Mouse (Mus musculus): ENCODE measurements around the gene Eci1.
"Not testable (repeated sequence)": the region's sequence is repeated elsewhere in the genome, so short reads cannot be mapped to it uniquely, and the experiment has no call there.

Eci1 gene

DNA sequence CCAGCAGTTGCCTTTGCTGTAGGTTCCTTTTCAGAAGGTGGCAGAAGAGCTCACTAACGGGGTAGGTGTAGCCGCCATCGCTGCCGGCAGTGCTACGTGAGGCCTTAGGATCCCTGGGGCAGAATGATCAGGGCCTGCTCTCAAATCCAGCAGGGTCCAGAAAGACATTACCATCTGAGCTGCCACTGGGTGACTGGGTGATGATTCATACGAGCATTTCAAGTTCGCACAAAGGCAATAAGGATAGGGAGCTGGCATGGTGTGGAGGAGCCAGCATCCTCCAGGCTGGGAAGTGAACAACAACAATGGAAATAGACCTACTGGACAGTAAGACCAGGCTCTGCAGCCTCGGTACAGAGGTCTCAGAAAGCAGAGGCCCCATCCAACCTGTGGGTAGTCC is 13.9 kb downstream of the Eci1 start:
- no peak for DNase-seq (ENCODE audit: low spot score in 2 of 2)

DNA sequence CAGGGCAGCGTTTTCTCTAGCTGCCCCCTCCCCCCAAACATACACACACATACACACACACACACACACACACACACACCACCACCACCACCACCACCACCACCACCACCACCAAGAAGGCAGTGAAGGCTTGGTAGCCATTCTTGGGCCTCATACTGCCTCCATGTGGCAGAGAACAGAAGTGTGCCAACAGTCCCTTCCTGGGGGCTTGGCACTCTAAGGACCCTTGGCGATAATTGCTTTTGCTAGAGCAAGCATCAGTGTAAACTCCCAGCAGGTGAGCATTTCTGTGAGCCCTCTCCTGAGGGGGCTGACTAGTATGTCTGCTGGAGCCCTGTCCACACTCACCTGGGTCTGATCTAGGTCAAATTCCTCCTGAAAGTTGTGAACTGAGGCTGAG is 14.7 kb downstream of the Eci1 start:
- DNase-seq (ENCODE audit: low spot score in 2 of 2) = no peak

DNA sequence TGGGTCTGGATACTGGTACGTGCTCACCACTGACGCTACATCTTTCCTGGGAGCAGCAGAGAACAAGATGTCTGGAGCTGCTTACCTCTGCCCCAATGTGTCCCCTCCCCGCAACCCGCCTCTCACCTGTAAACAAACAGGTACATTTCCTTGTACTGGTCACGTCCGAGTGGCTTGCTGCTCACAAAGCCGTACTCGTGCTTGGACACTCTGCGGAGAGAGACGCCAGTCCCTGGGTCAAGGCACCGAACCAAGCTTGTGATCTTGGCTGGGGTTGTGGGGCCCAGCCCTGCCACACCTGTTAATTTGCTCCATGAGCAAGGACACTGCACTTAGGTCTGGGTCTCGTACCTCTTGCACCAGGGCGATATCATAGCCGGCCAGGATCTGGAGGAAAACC is 15.7 kb downstream of the Eci1 start:
- DNase-seq (ENCODE audit: low spot score in 2 of 2) = no peak

DNA sequence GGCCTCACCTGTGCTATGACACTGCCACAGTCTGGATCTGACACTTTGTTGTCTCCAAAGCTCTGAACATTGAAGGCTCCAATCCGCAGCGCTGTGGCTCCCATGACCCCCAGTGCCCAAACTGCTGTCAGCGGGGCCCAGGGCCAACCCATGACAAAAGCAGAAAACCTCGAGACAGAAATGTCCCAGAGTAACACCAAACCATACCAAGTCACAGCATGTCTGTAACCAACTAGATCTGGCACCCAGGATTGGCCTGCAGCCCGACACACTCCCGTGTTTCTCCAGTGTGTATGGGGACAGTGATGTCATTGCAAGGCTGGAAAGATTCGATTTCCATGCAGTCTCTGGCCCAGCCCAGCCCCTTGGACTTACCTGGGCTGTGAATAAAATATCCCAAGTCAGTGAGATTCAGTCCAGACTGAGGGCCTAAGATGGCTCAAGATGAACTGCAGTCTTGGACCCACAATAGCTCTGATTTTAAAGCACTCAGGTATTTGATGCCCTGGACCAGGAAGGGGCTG is 16.3 kb downstream of the Eci1 start, which contains the start of gene Dnase1l2:
TSS of gene Dnase1l2 (minus strand) at position 474 of the 524 bp plus-strand sequence.
- DNase-seq (ENCODE audit: low spot score in 2 of 2) = no peak

DNA sequence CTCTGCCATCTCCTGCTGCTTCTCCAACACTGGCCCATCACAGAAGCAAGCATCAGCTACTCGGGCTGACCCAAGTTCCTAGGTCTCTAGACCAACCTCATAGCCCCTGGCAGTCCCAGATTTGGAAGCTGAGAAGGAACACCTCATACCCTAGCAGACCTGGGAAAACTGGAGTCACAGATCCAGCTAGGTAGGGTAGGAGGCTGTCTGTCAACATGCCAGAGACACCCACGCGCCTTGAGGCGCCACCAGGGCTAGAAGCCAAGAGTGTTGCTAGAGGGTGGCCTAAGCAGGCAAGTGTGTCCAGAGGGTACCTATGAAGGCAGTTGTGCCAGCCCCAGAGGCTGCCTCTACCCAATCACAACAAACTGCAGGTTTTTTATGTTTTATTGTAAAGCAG is 17.0 kb downstream of the Eci1 start:
- no peak for DNase-seq (ENCODE audit: low spot score in 2 of 2)

DNA sequence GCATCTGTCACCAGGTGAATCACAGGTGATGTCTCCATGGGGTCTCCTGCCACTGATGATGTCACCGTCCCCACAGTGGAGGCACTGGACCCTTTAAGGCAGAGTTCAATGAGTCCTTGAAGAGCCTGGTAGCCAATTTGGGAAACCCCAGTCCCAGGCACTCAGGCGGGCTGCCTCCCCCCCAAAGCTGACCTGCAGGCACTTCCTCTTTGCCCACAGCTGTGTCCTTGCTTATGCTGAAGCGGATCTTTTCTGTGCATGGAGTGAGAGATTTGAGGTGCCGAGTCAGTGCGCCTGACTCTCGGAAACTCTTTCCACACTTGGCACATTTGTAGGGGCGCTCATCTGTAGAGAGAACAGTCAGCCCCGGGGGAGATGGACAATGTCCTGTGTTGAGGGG is 20.1 kb downstream of the Eci1 start:
- DNase-seq (ENCODE audit: low spot score in 2 of 2) = no peak

DNA sequence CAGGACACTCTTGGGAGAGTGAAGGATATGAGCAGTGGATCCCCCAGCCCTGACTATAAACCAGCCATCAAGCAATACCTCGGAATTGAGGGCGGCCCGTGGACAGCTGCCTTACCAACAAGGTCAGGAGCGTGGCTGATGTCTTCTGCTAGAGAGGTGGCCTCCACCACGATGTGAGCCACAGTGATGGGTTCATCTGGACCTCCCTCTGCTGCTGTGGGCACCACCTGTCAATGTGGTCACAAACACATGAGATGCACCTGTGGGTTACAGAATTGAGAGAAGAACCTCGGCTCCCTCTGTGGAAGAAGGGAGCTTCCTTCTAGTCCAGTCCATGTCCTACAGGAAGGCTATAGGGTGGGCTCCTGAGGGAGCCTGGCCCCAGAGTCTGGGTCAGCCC is 23.1 kb downstream of the Eci1 start:
- no peak for DNase-seq (ENCODE audit: low spot score in 2 of 2)

DNA sequence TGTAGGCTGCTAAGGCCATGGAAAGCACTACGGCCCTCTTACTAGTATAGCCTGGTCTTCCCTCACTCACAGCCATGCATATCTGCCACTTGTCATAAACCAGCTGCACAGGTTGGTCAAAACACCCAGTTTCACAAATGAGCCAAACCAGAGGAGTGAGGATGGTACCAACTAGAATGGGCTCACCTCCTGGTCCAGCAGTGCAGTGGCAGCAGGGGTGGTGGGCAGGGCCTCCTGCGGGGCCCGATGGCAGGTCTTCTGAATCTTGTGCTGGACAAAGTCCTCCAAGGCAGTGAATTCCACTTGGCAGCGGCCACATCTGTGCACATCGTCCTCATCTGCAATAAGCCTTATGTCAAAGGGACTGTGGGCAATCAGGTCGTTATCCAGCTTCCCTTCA is 24.8 kb downstream of the Eci1 start:
- no peak for DNase-seq (ENCODE audit: low spot score in 2 of 2)

DNA sequence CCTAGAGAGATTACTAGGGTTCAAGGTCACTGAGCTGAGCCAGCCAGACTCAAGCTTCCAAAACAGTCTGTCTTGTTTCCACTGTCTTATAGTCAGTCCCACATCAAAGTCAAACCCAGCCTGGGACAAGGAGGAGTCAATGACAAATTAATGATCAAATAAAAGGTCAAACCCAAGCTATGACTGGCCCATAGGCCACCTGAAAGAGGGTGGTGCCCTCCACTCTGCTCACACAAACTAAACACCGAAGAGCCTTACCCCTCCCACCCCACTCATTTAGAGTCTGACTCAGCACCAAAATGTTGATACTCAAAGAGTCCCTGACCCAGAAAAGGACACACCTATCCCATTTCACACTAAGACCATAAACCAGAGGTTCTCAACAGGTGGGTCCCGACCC is 26.9 kb downstream of the Eci1 start:
- DNase-seq (ENCODE audit: low spot score in 2 of 2) = no peak

DNA sequence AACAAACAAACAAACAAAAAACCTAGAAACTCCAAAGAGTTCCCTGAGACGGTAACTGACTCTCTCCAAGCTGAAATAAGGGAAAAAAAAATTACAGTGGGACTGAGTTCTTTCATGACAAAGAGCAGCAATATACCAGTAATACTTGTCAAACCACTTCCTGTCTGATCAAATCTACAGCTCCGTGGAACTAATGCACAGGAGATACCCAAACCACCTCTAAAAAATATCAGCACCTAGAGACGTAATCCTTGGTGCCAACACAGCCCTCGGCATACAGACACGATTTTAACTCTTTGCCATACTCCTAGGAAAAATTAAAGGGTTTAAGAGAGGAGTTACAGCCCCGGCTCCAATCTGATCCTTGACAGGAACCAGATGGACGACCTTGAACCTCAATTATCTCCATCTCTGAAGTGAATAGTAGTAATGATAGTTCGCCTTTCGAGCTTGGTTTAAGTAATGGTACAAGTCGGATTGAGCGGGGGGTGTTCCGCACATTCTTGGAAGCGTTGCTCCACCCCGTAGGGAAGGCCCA is 27.8 kb downstream of the Eci1 start:
- no peak for DNase-seq (ENCODE audit: low spot score in 2 of 2)

DNA sequence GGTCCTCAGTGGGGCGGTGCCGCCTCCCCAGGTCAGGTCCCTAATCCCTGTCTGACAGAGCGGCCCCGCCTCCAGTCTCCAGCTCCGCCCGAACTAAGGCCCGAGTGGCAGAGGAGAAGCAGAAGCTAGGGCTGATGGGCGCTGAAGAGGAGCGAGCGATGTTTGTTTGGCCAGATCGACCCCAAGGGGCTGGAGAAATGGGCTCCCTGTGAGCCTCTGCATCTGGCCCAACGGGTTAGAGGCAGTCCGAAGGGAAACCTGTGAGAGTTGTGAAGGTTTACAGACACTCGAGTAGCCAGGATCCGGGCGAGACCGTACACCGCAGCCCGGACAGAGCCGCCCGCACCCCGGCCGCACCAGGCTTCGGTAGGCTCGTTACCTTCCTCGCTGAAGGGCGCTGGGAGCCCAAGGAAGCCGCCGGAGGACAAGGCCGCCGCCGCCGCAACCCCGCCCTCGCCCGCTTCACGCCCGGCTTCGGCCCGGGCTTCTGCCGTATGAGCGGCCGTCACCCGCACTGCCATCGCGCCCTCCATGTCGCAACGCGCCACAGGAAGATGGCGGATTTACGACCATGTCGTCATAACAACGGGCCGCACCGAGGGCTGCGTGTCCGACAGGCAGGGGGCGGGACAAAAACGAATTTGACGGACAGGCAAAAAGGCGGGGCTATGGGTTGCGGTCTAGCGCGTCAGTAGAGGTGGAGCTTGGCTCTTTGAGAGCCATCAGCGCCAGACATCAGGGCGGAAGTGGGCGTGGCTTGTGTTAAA is 28.5 kb downstream of the Eci1 start:
- peak; percentile 99 for DNase-seq (ENCODE audit: low spot score in 2 of 2)

DNA sequence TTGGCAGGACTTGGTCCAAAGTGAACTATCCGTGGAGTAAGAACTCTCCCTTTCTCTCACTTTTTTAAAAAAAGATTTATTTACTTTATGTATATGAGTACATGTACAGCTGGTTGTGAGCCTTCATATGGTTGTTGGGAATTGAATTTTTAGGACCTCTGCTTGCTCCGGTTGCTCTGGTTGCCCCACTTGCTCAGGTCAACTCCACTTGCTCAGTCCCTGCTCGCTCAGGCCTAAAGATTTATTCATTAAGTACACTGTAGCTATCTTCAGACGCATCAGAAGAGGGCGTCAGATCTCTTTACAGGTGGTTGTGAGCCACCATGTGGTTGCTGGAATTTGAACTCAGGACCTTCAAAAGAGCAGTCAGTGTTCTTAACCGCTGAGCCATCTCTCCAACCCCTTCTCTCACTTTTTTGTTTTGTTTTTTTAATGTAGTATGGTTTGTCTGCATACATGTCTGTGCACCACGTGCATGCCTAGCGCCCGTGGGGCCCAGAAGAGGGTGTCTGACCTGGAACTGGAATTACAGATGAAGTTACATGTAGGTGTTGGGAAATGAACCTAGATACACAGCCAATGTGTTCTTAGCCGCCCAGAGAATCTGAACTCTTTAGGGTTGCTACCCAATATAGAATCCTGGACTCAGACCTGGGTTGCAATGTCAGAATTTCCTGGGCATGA is 29.2 kb downstream of the Eci1 start:
- DNase-seq (ENCODE audit: low spot score in 2 of 2) = not testable (repeated sequence)

DNA sequence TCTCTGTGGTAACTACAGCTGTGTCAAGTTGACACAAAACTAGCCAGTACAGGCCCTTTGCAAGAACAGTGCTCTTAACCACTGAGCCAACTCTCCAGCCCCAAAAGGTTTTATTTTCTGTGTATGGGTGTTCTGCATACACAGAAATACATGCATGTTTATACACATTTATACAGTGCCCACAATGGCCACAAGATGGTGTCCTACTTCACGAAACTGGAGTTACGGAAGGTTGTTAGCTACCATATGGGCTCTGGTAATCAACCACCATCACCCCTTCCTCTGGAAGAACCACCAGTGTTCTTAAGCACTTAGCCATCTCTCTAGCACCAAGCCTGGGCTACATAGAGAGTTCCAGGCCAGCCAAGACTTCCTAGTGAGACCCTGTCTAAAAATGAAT is 35.1 kb downstream of the Eci1 start:
- no peak for DNase-seq (ENCODE audit: low spot score in 2 of 2)

DNA sequence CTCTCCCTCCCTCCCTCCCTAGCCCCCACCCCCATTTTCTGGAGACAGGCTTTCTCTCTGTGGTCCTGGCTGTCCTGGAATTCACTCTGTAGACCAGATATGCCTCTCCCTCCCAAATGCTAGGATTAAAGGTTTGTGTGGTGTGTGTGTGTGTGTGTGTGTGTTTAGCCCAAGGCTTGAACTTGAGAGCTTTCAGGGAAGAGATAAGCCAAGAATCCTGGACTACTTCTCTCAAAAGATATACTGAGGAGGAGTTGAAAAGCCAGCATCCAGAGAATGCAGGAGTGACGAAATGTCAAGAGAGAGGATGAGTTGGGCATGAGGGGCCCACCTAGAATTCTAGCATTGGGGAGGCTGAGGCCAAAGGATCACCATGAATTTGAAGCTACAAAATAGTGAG is 36.5 kb downstream of the Eci1 start:
- DNase-seq (ENCODE audit: low spot score in 2 of 2) = no peak

DNA sequence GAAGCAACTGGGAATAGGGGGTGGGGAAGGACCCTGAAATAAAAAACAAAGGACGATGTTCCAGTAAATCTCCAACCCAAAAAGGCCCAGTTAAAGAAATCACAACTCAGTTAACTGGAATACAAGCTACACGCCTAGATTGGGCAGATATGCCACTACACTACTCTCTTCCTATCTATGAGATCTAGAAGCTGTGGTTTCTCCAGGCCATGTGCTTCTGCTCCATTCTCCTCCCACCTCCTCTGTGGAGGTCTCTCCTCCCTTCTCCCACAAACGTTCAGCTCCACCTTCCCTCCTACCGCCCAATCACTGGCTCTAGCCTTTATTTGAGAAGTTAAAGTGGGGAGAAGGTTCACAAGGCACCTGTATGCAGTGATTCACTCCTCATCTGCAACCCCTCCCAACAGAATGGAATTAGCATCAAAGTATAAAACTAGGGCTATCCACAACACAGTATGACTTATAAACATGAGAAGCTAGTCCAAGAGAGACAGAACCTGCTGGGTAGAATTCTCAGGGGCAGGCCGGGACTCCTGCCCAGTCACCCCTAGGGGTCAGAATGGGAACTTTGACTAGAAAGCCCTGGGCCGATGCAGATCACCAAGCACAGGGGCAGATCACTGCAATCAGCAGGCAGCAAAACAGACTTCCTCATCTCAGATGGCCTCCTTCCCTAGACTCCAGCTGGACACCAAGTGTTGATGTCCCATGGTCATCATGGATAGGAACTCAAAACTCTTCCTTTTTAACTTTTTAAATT is 37.1 kb downstream of the Eci1 start:
- no peak for DNase-seq (ENCODE audit: low spot score in 2 of 2)

DNA sequence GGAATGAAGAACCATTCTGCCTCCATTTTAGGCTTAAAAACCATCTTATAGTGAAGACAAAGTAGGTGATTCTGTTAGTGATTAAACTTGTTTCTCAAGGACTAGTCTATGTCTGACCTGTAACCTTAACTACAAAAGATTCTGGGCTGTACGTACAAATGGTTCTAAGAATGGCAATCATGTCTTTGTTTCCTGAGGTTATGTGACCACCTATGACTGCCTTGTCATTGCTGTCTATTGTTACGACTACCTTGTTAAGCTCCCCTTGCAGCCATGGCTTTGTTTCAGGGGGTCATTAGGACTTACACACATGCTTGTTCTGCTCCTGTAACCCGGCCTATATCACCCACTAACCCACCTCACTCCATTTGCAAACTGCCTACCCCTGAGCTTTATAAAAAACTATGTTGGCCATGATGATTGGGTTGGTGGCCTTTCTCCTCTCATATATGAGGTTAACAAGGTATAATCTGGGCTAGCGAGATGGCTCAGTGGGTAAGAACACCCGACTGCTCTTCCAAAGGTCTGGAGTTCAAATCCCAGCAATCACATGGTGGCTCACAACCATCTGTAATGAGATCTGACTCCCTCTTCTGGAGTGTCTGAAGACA is 42.3 kb downstream of the Eci1 start:
- DNase-seq (ENCODE audit: low spot score in 2 of 2) = no peak

DNA sequence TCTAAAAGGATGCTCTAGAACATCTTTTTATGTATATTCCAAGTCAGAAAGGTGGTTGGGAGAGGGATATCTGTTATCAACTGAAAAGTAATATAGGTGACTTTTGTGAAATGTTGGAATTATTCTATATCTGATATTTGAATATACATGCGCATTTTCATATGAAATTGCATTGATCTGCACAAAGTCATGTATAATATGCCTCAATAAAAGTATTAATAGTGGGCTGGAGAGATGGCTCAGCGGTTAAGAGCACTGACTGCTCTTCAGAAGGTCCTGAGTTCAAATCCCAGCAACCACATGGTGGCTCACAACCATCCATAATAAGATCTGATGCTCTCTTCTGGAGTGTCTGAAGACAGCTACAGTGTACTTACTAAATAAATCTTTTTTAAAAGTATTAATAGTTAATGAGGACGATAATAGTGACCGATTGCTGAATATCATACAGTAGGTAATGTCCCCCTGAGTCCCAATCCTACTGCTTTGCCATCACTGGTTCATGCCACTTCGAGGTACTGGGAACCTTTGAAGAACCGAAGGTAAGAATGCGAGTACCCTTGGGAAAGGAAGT is 43.0 kb downstream of the Eci1 start:
- DNase-seq (ENCODE audit: low spot score in 2 of 2) = no peak

DNA sequence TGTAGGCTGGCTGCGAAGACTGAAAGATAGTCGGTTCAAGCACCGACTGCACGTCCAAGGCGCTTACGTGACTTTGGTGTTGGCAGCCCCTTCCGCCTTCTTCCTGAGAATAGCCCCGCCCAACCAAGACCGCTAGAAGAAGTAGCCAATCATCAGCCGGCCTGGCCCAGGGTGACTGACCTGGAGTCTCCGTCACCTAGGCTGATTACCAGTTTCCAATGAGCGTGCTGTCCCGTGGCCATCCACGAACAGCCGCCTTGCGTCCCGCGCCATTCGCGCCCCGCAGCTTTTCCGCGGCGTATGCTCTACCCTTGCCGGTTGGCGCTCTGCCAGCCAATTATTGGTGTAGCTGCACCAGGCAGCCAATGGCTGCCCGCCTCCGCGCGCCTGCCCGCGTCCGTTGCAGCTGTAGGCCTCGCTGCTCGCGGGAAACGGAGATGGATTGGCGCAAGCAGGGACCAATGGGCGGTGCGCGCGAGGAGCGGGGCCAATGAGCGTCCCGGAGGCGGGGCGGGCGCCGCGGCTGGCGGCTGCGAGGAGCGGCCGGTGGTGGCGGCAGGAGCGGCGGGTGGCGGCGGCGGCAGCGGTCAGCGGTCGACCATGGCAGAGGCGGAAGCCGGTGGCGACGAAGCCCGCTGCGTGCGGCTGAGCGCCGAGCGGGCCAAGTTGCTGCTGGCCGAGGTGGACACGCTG is 43.6 kb downstream of the Eci1 start, which contains the start of the genes E4f1 and Pgp:
TSS of gene E4f1 (minus strand) at position 404 of the 693 bp plus-strand sequence.
TSS of gene Pgp (plus strand) at position 483 of the 693 bp plus-strand sequence.
- DNase-seq (ENCODE audit: low spot score in 2 of 2) = peak; percentile 98 to 99

DNA sequence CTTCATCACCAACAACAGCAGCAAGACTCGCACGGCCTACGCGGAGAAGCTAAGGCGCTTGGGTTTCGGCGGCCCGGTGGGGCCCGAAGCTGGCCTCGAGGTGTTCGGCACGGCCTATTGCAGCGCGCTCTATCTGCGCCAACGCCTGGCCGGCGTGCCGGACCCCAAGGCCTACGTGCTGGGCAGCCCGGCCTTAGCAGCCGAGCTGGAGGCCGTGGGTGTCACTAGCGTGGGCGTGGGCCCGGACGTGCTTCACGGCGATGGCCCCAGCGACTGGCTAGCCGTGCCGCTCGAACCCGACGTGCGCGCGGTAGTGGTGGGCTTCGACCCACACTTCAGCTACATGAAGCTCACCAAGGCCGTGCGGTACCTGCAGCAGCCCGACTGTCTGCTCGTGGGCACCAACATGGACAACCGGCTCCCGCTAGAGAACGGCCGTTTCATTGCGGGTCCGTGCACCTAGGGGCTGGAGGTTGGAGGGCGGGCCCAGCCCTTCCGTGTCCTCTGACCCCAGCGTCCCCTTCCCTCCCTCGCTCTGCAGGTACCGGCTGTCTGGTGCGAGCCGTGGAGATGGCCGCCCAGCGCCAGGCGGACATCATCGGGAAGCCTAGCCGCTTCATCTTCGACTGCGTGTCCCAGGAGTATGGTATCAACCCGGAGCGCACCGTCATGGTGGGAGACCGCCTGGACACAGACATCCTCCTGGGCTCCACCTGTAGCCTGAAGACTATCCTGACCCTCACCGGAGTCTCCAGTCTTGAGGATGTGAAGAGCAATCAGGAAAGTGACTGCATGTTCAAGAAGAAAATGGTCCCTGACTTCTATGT is 44.5 kb downstream of the Eci1 start:
- DNase-seq (ENCODE audit: low spot score in 2 of 2) = peak; percentile 46 to 49

DNA sequence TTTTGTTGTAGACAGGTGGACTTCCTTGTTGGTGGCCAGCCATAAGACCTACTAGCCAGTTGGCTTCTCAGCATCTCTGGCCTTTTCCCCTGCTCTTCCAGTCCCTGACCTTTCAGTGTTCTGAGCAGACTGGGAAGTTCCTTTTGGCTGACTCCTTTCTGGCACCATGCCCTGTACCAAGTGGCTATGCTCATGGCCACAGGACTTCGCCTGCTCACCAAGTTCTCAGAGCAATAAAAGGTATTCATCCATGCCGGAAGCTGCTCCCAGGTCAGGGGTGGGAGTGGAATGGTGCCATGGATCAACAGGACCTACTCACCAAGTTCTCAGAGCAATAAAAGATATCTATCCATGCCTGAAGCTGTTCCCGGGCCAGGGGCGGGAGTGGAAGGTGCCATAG is 46.1 kb downstream of the Eci1 start:
- DNase-seq (ENCODE audit: low spot score in 2 of 2) = peak in 1 of 2 experiments; percentile 34
